Mouse (Mus musculus): Measurements from ENCODE around the gene Ppil4.

DNA sequence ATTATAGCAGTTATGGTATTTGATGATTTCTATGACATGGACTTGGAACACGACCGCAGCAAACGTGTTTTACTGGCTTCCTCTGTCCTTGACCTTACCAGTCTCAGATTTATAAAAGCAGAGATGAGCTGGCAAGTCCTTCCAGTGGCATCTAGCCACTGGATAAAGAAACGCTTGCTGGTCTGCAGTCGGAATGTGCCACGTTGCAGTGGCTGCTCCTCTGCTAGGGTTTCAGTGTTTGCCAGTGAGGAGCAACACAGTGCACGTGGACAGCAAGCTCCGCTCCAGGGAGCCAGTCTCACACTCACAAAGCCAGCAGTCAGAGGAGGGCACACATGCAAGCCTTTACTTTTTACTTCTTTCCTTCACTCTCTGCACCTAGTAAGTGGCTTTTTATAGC lies 17.3 kb upstream of the Ppil4 start:
- no peak for TF ChIP-seq POLR2A (IDR thresholded peaks at IDR 0.05; ENCODE audit: low read depth, low read length)
- TF ChIP-seq CTCF (IDR thresholded peaks at IDR 0.05; ENCODE audit: extremely low read depth, insufficient read length, insufficient replicate concordance, low read depth, low read length): no peak
